Mouse (Mus musculus) 3T3-L1 (cell line): ENCODE results near the gene Lhfpl1.
A peak's percentile ranks its signal among the peaks of the same experiment; 100 is the strongest.
"Not testable (repeated sequence)": the region's sequence is repeated elsewhere in the genome, so short reads cannot be mapped to it uniquely, and the experiment has no call there.

Source experiments
- DNase-seq: peaks from one replicate; pipeline ENCODE4 v3.0.0-alpha.2; 2015; ENCODE audit warnings: low read depth, low spot score

The Lhfpl1 gene

GRCm38 (mm10) chrX:145348377-145349203 is at the start of gene Lhfpl1:
Gene Lhfpl1, minus strand, starts transcription at chrX:145349089.
- peak; percentile 19 for DNase-seq

- DNase-seq, result no peak
These were observed 22.9 kb upstream of the Lhfpl1 start for GRCm38 (mm10) chrX:145371839-145372238.

- no peak for DNase-seq
These were observed 13.6 kb upstream of the Lhfpl1 start for GRCm38 (mm10) chrX:145362527-145362926.

- no peak for DNase-seq
These were observed 6.5 kb downstream of the Lhfpl1 start for GRCm38 (mm10) chrX:145342402-145342801.

- no peak for DNase-seq
These were observed 12.7 kb downstream of the Lhfpl1 start for GRCm38 (mm10) chrX:145336141-145336540.

- DNase-seq, result peak; percentile 15
These were observed 40.3 kb downstream of the Lhfpl1 start for GRCm38 (mm10) chrX:145308555-145308954.

GRCm38 (mm10) chrX:145307174-145307573 is 41.7 kb downstream of the Lhfpl1 start:
- DNase-seq, result peak; percentile 58

- not testable (repeated sequence) for DNase-seq
These were observed 48.7 kb downstream of the Lhfpl1 start for GRCm38 (mm10) chrX:145300232-145300631.

- DNase-seq, result no peak
These were observed 76.7 kb downstream of the Lhfpl1 start for GRCm38 (mm10) chrX:145272209-145272608.

GRCm38 (mm10) chrX:145271768-145272167 is 77.1 kb downstream of the Lhfpl1 start:
- no peak for DNase-seq

GRCm38 (mm10) chrX:145261803-145262202 is 87.1 kb downstream of the Lhfpl1 start:
- no peak for DNase-seq
